Mouse (Mus musculus) limb, embryonic 10.5 days (tissue): ENCODE results near the gene Slc19a2. TPM values are rescaled to one million over a fixed set of nuclear protein-coding genes. Genes with fewer than 3 reads are reported as not detected.
A peak's percentile ranks its signal among the peaks of the same experiment; 100 is the strongest.

Experiments
- DNase-seq: peaks from one replicate; pipeline ENCODE4 v3.0.0-alpha.2; 2017; ENCODE audit warnings: low spot score
- H3K27ac ChIP-seq: fragments of 300-500 bp; sonication (generic); 2 replicates; pipeline ENCODE4 v1.5.1; 2016; ENCODE audit warnings: mild to moderate bottlenecking
- H3K27me3 ChIP-seq: fragments of 300-500 bp; sonication (generic); 2 replicates; pipeline ENCODE4 v1.6.1; 2016; ENCODE audit warnings: low read depth, mild to moderate bottlenecking; ENCODE audit not compliant: poor library complexity, severe bottlenecking
- H3K36me3 ChIP-seq: fragments of 300-500 bp; sonication (generic); 2 replicates; pipeline ENCODE4 v1.6.1; 2016; ENCODE audit warnings: mild to moderate bottlenecking, moderate library complexity
- H3K4me1 ChIP-seq: fragments of 300-500 bp; sonication (generic); 2 replicates; pipeline ENCODE4 v1.6.1; 2016
- H3K4me3 ChIP-seq: fragments of 300-500 bp; sonication (generic); 2 replicates; pipeline ENCODE4 v1.5.1; 2016; ENCODE audit warnings: mild to moderate bottlenecking, moderate library complexity
- H3K9me3 ChIP-seq: fragments of 300-500 bp; sonication (generic); replicated peaks from 2 replicates; pipeline ENCODE4 v1.6.1; 2016; ENCODE audit warnings: mild to moderate bottlenecking
- WGBS: fragments of 180-500 bp; shearing (Covaris S2); methylation state at CpG from one replicate; pipeline ENCODE4 v1.1.7; 2016; 5-methylcytosine and 5-hydroxymethylcytosine counted together
- polyA plus RNA-seq: library from polyadenylated mRNA; unstranded; fragments of >200 nt; fragmentation: Nextera tagmentation; extraction: Ambion mirVana; gene quantifications from 2 replicates; pipeline ENCODE4 v1.2.1, GENCODE M21; 2016

Gene Slc19a2
- polyA plus RNA-seq, 1 experiment from 2014 or later: 10.4 TPM

DNA sequence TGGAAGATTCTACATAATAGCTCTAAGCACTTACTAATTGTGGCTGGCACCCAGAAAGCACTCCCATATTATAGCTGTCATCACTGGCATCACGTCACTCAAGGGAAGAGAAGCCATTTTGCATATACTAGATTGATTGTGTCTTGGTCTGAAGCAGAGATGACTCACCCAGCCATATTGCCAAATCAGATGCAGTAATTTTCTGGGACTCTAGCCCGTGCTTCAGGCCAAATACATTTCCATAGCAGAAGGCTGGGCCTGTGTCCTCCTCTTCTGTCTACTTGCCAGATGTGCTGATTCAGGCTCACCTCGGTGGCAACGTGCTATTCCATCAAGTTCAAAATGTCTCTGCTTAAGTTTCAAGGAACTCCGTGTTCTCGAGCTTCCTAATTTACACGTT is 12.7 kb downstream of the Slc19a2 start:
- DNase-seq: no peak
- no peaks in the 10 kb centered on the region for H3K9me3 ChIP-seq
- H3K36me3 ChIP-seq: peaks cover 37% of the 10 kb centered on the region
- no peaks in the 10 kb centered on the region for H3K4me1 ChIP-seq
- H3K27me3 ChIP-seq: no peaks in the 10 kb centered on the region
- WGBS: 95% methylated on average over 7 of the region's 7 CpGs
- no peak overlapping the region for H3K4me3 ChIP-seq
- no peak overlapping the region for H3K27ac ChIP-seq

GRCm38 (mm10) chr1:164270941-164271340 is 22.1 kb downstream of the Slc19a2 start:
- 90% methylated on average over 7 of the region's 7 CpGs for WGBS

GRCm38 (mm10) chr1:164273659-164274058 is 24.8 kb downstream of the Slc19a2 start:
- H3K9me3 ChIP-seq: no peaks in the 10 kb centered on the region
- no peaks in the 10 kb centered on the region for H3K36me3 ChIP-seq
- H3K27ac ChIP-seq: no peak overlapping the region
- H3K27me3 ChIP-seq: no peaks in the 10 kb centered on the region
- DNase-seq: no peak
- H3K4me1 ChIP-seq: peaks cover 32% of the 10 kb centered on the region
- 34% methylated on average over 6 of the region's 6 CpGs for WGBS
- H3K4me3 ChIP-seq: no peak overlapping the region

More at GRCm38 (mm10) chr1:164270941-164271340, 22.1 kb downstream of the Slc19a2 start:
- Histone ChIP-seq H3K36me3 (no peaks in the 10 kb centered on the region), H3K4me3 (no peak overlapping the region), H3K9me3 (no peaks in the 10 kb centered on the region), H3K4me1 (peaks cover 32% of the 10 kb centered on the region), H3K27ac (no peak overlapping the region), H3K27me3 (no peaks in the 10 kb centered on the region)
- DNase-seq: no peak

- no peaks in the 10 kb centered on the region for H3K27me3 ChIP-seq
- H3K36me3 ChIP-seq: no peaks in the 10 kb centered on the region
- peaks cover 32% of the 10 kb centered on the region for H3K4me1 ChIP-seq
- WGBS: under 1% methylated on average over 31 of the region's 31 CpGs
- peak; percentile 93 for DNase-seq
- peak within 1 kb of the TSS; percentile 74 for H3K27ac ChIP-seq
- no peaks in the 10 kb centered on the region for H3K9me3 ChIP-seq
- peak within 1 kb of the TSS; percentile 75 for H3K4me3 ChIP-seq
Measured at GRCm38 (mm10) chr1:164275455-164275954, 26.7 kb downstream of the Slc19a2 start, which contains the start of gene Ccdc181. Gene Ccdc181, plus strand, starts transcription at chr1:164275585.

GRCm38 (mm10) chr1:164276552-164276951 is 27.7 kb downstream of the Slc19a2 start:
- no peaks in the 10 kb centered on the region for H3K9me3 ChIP-seq
- DNase-seq: no peak
- no peaks in the 10 kb centered on the region for H3K27me3 ChIP-seq
- no peak overlapping the region for H3K4me3 ChIP-seq
- no peak overlapping the region for H3K27ac ChIP-seq
- H3K36me3 ChIP-seq: no peaks in the 10 kb centered on the region
- H3K4me1 ChIP-seq: peaks cover 32% of the 10 kb centered on the region
- 95% methylated on average over 3 of the region's 3 CpGs for WGBS

DNA sequence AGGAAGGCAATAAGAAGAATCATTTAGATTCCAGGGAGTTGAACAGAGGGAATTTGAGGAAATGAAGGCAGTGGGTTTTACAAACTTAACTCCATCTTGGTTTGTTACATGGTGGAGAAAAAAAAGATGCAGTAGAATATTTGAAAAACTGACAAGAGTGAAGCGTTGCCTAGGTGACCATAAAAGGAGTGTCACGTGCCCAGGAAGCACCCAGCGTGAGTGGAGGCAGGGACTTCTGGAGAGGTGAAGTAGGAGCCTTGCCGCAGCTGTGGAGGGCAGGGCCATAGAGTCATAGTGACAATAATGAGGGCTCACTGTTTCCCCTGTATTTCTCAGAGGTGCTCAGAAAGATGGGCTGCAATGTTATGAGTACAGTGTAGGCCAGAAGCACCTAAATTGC is 30.5 kb downstream of the Slc19a2 start:
- Histone ChIP-seq H3K4me1 (peaks cover 13% of the 10 kb centered on the region), H3K27me3 (no peaks in the 10 kb centered on the region)
- 65% methylated on average over 4 of the region's 4 CpGs for WGBS

DNA sequence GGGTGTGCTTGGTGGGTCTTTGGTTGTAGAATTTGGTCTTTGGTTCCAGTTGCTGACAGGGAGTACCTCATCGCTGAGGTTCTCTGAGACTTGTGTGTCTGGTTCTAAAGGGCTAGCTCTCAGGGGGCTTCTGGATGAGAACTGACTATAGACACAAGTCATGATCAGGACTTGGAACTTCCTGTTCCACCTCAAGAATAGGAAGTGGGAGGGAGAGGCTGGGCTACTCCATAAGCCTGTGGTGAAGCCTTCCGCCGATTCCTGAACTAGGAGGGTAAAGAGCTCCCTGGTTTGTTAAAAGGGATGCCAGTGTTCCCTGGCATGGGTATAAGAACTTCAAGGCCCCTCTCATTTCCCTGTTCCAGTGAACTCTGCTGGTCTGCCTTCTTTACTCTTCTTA is 35.2 kb downstream of the Slc19a2 start:
- no peak for DNase-seq
- Histone ChIP-seq H3K36me3 (no peaks in the 10 kb centered on the region), H3K4me3 (no peak overlapping the region), H3K9me3 (no peaks in the 10 kb centered on the region), H3K27me3 (no peaks in the 10 kb centered on the region), H3K4me1 (no peaks in the 10 kb centered on the region), H3K27ac (no peak overlapping the region)
- WGBS: 87% methylated on average over 3 of the region's 3 CpGs

More for the DNA sequence above, 30.5 kb downstream of the Slc19a2 start:
- no peak overlapping the region for H3K27ac ChIP-seq
- no peaks in the 10 kb centered on the region for H3K36me3 ChIP-seq
- no peak for DNase-seq
- no peaks in the 10 kb centered on the region for H3K9me3 ChIP-seq
- no peak overlapping the region for H3K4me3 ChIP-seq

DNA sequence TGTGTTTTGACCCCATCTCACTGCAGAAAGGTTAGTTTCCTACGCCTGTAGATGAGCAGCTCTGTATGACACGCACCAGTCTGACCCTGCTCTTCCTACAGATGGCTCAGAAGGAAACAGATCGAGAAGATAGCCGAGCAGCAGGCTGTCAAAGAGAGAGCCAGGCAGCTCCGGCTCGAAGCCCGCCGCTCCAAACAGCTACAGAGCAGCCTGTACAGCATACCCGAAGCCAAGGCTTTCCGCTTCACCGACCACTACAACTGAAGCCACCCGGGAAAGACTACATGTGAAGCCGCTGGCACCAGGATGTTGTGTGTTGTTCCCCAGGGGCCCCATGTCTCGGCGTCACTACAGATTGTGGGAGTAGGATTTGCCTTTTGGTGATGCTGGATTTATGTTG is 38.6 kb downstream of the Slc19a2 start:
- Histone ChIP-seq H3K36me3 (peaks cover 24% of the 10 kb centered on the region), H3K9me3 (no peaks in the 10 kb centered on the region), H3K4me3 (no peak overlapping the region), H3K4me1 (no peaks in the 10 kb centered on the region), H3K27me3 (no peaks in the 10 kb centered on the region), H3K27ac (no peak overlapping the region)
- 70% methylated on average over 15 of the region's 15 CpGs for WGBS
- no peak for DNase-seq

DNA sequence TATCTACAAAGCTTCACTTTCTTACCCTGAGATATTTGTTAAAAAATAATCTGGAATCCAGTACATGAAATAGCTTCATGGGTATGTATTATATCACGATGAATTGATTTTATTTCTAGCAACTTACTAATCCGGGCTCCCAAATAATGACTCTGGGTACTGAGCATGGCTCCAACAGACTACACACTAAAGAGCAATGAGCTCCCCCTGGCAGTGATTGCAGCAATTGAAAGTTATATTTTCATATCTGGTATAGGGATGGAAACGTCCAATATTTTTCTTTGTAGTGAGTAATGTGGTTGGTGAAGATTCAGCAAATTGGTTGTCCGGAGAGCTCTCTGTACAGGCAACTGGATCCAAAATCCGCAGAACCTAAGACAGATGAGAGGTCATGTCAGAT is 43.2 kb downstream of the Slc19a2 start:
- WGBS: 92% methylated on average over 5 of the region's 5 CpGs
- no peak for DNase-seq
- Histone ChIP-seq H3K9me3 (no peaks in the 10 kb centered on the region), H3K4me1 (no peaks in the 10 kb centered on the region), H3K27me3 (no peaks in the 10 kb centered on the region), H3K4me3 (no peak overlapping the region), H3K36me3 (peaks cover 65% of the 10 kb centered on the region), H3K27ac (no peak overlapping the region)

- Histone ChIP-seq H3K36me3 (peaks cover 85% of the 10 kb centered on the region), H3K27ac (no peak overlapping the region), H3K27me3 (no peaks in the 10 kb centered on the region), H3K4me3 (no peak overlapping the region), H3K9me3 (no peaks in the 10 kb centered on the region), H3K4me1 (no peaks in the 10 kb centered on the region)
- DNase-seq: no peak
- 95% methylated on average over 6 of the region's 6 CpGs for WGBS
Measured at GRCm38 (mm10) chr1:164294071-164294470, 45.2 kb downstream of the Slc19a2 start.

DNA sequence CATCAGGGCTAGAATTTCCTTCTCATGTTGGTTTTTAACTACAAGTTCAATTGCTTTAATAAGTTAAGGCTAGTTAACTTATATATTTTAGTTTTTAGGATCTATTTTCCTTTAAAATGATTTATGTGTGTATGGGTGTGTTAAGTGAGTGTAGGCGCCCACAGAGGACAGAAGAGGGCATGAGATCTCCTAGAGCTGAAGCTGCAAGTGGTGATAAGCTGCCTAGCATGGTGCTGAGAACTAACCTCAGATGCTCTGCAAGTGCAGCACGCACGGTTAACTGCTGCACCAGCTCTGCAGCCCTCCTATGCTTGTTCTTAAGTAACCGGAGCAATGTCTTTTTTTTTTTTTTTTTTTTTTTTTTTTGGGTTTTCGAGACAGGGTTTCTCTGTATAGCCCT is 47.6 kb downstream of the Slc19a2 start:
- DNase-seq: no peak
- no peaks in the 10 kb centered on the region for H3K9me3 ChIP-seq
- no peaks in the 10 kb centered on the region for H3K4me1 ChIP-seq
- H3K27ac ChIP-seq: no peak overlapping the region
- no peak overlapping the region for H3K4me3 ChIP-seq
- peaks cover 95% of the 10 kb centered on the region for H3K36me3 ChIP-seq
- no peaks in the 10 kb centered on the region for H3K27me3 ChIP-seq
- WGBS: 95% methylated on average over 4 of the region's 5 CpGs

DNA sequence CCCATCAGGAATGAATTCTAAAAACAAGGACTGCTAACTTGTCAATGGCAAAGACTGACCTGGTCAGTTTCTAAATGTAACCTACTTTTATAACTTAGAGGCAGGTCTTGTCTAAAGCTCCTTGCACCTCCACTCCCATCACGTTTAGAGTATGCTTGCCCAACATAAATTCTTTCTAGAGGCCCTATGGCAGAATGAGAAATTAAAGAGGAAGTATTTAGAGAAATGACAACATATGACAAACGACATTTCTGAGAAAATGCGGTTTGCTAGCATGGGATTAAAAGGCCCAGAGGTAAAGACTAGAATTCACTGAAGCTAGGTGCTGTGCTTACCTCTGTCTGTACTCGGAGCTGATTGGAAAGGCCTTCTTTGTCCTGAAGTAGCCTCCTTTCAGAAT is 53.1 kb downstream of the Slc19a2 start:
- WGBS: 92% methylated on average over 4 of the region's 4 CpGs
- Histone ChIP-seq H3K4me3 (no peak overlapping the region), H3K36me3 (peaks cover 71% of the 10 kb centered on the region)

DNA sequence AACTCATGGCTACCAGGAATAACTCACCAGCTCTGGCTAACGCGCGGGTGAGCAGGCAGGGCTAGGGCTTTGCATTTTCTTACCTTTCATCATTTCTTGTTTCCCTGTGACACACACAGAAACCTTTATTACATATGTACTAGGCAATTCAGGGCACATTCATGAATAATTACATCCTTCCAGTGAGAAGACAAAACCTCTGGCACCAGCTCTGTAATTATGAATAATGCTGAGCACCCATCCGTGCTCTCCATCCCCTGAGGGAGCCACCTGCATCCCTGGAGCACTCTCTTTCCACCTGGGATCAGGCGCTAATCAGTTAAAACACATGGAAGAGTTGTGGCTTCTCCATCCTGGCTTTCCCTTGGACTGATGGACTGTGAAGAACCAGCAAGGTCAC is 55.0 kb downstream of the Slc19a2 start, which contains the start of gene Nme7:
Gene Nme7, plus strand, starts transcription at position 301 of the 400 bp plus-strand sequence.
- Histone ChIP-seq H3K4me3 (no peak within 1 kb of the TSS), H3K27ac (no peak within 1 kb of the TSS), H3K4me1 (peaks cover 15% of the 10 kb centered on the region), H3K36me3 (peaks cover 52% of the 10 kb centered on the region), H3K27me3 (no peaks in the 10 kb centered on the region), H3K9me3 (no peaks in the 10 kb centered on the region)
- 92% methylated on average over 5 of the region's 5 CpGs for WGBS
- DNase-seq: no peak

More for the DNA sequence above, 53.1 kb downstream of the Slc19a2 start:
- peaks cover 7% of the 10 kb centered on the region for H3K4me1 ChIP-seq
- no peak overlapping the region for H3K27ac ChIP-seq
- no peak for DNase-seq
- no peaks in the 10 kb centered on the region for H3K9me3 ChIP-seq
- no peaks in the 10 kb centered on the region for H3K27me3 ChIP-seq
